Mouse (Mus musculus): ENCODE data around the gene Cux1.

Gene Cux1

DNA sequence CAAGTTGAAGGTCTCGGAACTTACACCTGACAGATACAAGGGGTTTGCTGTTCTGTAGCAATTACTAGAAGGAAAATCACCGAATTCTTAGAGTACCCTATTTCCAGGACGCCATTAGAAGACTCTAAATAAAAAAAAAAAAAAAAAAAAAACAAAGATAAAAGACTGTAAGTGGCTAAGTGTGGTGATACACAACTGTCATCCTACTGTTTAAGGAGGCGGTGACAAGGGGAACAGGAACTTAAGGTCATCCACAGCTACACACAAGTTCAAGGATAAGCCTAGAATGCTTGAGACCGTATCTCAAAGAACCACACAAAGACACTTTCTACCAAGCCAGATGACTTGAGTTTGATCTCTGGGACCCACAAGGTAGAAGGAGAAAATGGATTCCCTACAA is 56.7 kb downstream of the Cux1 start:
- peak; percentile 76 for DNase-seq (ENCODE audit: extremely low read depth, low read depth)

DNA sequence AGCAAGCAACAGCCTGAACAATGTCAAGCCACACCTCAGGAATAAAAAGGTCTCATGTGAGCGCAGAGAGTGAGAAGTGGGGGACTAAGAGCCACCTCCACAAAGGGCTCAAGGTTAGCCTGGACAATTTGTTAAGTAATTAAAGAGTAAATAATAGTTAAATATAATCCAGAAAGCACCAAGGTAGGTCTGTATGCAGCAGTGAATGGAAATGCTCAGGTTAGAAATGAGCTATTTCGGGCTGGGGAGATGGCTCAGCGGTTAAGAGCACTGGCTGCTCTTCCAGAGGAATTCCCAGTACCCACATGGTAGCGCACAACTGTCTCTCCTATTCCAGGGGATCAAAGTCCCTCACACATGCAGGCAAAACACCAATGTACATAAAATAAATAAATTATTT is 59.7 kb downstream of the Cux1 start:
- DNase-seq (ENCODE audit: extremely low read depth, low read depth): no peak

DNA sequence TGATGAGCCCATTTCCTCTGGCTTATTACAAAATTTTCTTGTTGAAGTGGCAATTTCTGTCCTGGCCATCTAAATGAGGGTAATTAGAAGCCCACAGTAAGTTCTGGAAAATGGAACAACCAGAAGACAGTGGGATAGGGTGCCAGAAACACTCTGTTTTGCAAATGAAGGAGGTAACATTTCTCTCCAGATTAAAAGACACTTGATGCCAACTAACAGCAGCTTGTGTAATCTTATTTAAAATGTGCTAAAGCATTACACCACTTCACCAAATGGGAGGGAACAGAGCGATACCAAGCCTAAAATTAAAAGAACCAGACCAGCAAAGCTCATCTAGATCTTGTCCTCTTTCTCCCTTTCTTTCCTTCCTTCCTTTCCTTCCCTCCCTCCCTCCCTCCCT is 61.0 kb downstream of the Cux1 start:
- DNase-seq (ENCODE audit: extremely low read depth, low read depth): no peak

DNA sequence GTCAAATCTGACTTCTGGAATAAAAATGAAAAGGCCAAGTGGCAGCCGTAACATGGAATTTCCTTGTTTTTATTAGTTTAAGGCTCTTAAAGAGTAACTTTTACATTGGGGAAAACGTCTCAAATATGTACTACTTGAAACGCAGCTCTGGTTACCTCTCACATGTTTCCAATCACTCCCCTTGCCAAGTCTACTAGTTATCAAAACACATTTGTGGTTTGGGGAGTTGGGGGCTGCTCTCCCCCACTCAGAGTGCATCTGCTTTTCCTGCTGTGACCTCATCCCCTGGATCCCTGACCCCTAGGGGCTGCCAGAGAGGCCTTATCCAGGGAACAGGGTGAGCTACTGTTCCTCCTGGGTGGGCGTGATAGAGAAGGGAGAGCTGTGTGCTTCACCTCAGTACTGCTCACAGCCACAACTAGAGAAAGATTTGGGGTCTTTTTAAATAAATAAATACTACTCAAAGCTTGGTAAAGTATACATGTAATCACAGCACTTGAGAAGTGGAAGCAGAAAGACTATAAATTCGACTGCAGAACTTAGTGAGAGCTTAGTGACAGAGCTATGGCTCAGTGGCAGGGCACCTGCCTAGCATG is 64.7 kb downstream of the Cux1 start:
- DNase-seq (ENCODE audit: extremely low read depth, low read depth): no peak

DNA sequence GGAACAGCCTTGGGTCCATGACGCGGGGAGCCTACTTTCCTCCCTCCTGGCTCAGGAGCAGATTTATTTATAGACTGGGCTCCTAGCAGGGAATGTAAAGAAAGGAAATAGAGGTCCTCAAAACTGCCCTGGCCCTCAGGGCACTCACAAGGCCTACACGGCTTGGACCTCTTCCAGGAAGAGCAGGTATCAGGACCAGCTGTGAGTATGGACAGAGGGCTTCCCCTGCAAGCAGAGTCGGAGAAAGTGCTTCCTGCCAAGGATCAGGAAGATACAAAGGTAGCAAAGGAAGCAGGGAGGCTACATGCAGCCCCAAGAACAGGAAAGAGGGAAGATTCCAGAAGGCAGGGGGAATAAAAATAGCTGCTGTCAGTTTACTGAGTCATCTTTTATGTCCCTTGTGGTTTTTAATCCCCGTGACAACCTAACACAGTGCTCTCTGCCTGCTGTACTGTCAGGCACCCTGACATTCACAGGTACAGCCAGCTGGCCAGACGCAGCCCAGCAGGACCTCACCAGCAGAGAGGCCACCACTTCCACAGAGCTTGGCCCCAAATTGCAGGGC is 66.9 kb downstream of the Cux1 start:
- no peak for DNase-seq (ENCODE audit: extremely low read depth, low read depth)

DNA sequence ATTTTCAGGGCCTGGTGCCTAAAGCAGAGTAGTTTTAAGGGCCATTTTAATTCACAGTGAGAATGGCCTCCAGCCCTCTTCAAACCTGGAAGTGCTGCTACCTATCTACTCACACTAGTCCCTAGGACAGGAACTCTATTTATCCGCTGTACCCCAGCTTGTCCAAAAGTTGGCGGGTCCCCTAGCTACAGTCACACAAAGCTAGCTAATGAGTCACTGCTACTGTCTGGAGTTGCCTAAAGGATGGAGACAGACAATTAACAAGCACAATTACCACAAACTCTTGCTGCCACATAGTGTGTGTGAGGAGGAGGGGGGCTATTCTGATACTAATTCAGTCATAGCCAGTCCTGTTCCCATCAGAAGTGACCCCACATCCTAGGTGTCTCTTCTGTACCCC is 68.0 kb downstream of the Cux1 start:
- DNase-seq (ENCODE audit: extremely low read depth, low read depth): no peak

DNA sequence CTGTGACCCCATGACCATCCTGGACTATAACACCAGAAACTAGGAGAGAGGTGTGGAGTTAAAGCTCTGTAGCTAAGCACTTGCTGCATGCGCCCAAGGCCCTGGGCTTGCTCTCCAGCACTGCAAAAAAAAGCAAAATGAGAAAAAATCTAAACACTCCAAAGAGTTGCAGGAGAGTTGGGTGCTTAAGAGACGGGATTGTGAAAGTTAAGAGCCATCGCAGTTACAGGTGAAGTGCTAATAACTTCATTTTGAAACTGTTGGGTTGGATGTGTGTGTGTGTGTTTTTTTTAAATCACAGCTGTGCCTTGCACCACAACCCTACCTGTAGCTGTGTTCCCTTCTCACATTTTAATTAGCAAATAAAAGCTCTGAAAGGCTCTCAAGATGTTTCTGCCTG is 68.5 kb downstream of the Cux1 start:
- DNase-seq (ENCODE audit: extremely low read depth, low read depth): no peak

DNA sequence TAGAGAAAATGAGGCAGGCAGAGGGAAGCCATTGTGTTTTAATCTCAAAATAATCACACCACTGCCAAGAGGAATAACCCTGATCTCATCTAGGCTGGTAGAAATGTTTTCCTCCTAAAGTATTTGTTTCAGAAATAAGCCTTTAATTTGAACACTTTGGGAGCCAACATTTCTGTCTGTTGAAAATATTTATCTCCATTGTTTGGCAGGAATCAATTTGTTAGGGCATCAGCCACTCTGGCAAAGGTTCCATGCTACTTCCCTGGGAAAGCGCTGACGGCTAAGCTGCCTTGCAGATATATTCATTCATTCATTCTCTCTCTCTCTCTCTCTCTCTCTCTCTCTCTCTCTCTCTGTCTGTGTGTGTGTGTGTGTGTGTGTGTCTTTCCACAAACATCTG is 70.0 kb downstream of the Cux1 start:
- no peak for DNase-seq (ENCODE audit: extremely low read depth, low read depth)

DNA sequence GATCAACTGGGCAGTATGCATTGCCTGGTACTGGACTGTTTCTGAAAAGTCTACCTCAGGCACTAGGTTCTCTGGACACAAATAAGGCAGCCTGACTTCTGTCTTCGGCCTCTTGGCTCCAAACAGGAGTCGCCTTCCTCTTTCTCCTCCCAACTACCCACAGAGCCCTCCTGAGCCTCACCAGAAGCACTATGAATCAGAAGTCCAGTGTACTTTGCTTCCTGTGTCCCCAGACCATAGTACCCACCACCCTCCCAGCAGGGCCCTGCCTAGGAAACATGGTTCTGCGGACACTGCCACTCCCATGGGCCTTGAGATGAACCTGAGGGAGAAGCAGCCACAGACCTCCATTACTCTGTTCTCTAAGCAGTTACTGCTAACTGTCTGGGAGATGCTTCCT is 71.7 kb downstream of the Cux1 start:
- no peak for DNase-seq (ENCODE audit: extremely low read depth, low read depth)

DNA sequence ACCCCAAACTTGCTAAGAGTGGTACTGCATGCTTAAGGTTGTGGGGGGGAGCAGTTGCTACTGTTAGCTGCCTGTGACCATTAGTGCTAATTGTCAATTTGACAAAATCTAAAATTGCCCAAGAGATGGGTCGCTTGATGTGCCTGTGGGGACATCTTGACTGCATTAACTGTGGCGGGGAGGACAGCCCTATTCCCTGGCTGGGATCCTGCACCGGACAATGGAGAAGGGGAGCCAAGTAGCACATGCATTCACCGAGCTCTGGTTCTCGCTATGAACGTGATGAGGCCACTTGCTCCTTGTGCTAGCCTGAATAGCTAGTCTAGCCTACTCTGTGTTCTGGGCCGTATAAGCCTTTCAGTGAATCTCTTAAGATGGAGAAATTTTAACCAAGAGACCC is 72.4 kb downstream of the Cux1 start:
- DNase-seq (ENCODE audit: extremely low read depth, low read depth): no peak

DNA sequence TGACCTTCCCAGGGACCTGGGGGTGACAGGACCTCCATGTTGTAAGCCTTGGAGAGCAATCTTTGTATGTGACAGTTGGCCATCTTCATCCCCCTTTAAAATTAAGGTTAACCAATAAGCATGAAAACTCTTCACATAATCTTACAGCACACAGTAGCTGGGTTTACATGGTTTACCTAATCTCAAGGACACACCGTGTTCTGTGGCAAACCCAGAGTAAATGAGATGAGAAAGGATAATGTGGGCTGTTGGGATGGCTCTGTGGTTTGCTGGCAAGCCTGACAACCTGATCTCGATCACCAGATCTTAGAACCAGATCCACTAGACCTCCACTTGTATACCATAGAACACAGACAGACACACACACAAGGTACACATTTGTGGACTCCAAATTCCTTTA is 73.0 kb downstream of the Cux1 start:
- DNase-seq (ENCODE audit: extremely low read depth, low read depth): no peak

DNA sequence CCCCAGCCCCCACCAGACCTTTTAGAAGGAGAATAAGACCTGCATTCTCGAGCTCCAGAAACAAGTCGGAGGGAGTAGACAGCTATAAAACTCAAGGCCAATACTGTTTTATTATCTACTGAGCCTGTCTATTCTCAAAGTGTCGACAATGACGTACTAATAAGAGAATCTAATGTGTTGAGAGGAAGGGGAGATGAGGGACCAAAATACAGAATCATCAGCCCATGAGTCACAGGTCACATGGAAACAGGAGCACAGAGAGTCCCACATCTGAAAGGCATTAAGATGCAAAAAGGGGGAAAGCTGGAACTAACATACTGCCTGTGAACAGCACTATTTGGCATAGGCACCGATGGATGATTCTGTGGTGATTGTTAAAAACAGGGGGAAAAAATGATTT is 77.8 kb downstream of the Cux1 start:
- no peak for DNase-seq (ENCODE audit: extremely low read depth, low read depth)

DNA sequence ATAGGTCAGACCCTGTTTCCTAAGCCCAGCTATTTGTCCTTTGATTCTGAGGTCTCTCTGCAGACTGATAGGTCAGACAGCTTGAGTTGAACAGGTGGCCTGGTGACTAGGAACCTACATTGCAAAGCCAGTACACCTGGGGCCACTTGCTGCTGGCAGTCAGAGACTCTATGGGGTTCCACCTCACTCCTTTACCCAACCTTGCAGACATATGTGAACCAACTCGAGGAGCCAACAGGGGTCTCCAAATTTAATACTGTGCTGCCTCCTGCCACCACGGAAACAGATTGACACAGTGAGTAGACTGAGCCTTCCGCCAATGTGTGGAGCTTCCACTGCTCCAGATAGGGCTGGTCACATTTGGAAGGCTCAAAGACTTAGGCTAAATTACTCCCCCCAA is 78.6 kb downstream of the Cux1 start:
- DNase-seq (ENCODE audit: extremely low read depth, low read depth): no peak

DNA sequence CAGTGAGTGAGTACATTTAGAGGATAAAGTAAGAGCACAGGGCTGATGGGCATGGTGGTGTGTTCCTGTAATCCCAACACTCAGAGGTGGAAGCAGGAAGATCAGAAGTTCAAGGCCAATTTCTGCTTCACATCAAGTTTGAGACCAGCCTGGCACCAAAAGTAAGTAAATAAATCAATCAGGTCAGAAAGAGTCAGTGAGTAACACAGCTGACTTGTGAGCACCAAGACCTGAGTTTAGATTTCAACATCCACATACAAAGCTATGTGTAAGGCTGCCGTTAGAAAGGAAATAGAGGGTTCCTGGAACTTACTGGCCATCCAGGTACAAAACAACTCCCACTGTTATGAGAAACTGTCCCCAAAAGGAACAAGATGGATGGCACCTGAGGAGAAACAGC is 79.1 kb downstream of the Cux1 start:
- no peak for DNase-seq (ENCODE audit: extremely low read depth, low read depth)

DNA sequence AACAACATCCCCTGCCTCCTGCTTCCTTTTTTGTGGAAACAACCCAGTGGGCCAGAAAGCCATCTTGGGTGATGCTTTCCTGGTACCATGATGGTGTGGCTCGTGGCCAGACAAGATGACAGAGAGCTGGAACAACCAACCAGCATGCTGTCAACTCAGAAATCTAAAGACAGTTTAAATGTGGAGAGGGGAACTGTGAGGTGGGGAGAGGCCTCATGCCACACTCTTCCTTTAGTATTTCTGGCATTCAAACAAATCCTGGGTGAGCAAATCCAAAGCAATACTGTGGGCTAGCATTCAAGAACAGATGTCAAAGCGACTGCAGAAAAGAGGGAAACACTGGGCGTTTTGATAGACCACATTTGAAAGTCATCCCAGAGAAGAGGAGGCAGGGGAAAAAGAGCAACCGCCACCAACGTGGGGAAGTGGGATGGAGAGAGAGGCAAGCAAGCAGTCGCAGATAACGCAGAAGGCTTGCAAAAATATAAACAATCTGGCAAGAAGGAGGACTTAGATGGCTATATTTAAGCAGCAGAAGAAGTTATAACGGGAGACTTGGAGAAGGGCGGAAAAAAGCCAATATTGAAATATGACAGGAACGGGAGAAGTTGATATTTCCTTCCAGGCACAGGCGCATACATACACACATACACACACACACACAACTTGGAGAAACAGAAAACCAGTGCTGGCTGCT is 79.7 kb downstream of the Cux1 start:
- DNase-seq (ENCODE audit: extremely low read depth, low read depth): no peak

DNA sequence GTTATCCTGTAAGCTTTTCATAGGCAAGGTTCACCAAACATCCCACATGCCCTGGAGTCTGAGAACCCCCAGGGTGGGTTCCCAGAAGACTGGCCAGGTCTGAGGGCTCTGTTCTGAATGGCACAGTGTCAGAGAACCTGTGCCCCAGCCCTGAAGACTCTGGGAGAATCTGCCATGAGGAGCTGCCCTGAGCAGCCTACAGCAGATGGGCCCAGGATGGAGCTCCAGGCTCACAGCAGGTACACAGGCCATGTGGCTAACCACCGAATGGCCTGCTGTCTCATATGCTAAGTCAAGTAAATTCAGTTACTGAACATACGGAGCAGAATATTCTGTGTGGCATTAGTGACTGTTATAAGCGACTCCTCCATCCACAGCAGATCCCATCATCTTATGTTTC is 80.9 kb downstream of the Cux1 start:
- no peak for DNase-seq (ENCODE audit: extremely low read depth, low read depth)

DNA sequence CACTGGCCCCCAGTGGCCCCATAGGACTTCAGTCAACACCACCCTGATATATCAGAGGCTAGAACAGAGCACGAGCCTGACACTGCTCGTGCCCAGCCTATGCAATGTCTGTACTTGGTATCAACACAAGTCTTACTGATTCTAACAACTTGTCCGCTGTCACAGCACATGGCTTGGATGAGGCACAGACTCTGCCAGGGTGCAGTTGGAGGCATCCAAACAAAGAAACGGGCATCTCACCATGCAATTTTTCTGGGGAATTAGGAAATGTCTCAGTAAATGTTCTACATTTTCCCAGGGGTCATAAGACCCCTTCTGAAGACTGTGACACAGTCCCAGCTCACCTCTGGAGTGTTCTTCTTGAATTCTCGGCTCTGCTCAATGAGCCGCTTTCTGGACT is 81.9 kb downstream of the Cux1 start:
- no peak for DNase-seq (ENCODE audit: extremely low read depth, low read depth)

DNA sequence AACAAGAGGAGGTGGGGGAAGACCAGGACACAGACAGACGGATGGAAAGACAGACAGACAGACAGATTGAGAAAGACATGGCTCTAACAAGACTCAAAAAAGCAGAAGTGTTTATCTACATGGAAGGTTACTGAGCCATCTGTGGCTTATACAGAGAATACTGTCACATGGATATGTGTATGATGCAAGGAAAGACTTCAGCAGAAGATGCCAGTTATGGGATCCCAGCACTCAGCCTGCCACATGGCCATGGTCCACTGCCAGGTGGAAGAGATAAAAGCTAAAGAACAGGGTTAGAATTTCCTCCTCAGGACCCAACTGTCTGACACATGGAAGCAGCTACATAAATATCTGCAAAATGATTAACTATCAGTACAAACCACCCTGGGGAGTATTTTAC is 84.9 kb downstream of the Cux1 start:
- DNase-seq (ENCODE audit: extremely low read depth, low read depth): peak; percentile 82

DNA sequence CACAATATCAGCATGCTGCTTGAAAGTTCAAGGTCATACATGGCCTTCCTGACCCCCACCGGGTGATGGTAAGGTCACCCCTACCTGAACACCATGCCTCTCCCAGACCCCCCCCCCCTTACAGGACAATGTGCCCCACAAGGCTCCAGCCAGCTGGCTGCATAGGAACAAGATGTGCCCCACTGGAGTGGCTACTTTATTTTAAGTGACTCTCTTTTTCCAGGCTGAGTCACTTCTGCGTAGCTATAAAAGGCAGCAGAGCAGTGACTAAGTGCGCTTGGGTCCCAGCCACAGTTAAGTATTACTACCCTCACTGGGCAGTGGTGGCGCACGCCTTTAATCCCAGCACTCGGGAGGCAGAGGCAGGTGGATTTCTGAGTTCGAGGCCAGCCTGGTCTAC is 86.7 kb downstream of the Cux1 start:
- DNase-seq (ENCODE audit: extremely low read depth, low read depth): no peak

DNA sequence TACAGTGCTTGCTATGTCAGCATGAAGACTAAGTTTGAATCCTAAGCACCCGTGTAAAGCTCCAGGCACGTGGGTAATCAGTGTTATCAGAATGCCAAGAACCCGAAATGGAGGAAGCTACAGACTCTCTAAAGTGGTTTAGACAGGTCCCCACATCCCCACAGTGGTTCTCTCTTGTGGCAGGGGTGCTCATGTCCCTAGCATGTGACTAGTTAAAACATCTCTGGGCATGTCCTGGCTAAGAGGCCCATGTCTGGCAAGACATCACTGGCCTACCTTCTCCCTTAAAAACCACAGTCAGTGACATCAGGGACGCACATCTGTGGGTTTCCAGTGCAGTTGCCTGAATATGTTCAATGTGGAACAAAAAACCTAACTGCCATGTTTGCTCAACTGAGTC is 87.5 kb downstream of the Cux1 start:
- DNase-seq (ENCODE audit: extremely low read depth, low read depth): no peak

DNA sequence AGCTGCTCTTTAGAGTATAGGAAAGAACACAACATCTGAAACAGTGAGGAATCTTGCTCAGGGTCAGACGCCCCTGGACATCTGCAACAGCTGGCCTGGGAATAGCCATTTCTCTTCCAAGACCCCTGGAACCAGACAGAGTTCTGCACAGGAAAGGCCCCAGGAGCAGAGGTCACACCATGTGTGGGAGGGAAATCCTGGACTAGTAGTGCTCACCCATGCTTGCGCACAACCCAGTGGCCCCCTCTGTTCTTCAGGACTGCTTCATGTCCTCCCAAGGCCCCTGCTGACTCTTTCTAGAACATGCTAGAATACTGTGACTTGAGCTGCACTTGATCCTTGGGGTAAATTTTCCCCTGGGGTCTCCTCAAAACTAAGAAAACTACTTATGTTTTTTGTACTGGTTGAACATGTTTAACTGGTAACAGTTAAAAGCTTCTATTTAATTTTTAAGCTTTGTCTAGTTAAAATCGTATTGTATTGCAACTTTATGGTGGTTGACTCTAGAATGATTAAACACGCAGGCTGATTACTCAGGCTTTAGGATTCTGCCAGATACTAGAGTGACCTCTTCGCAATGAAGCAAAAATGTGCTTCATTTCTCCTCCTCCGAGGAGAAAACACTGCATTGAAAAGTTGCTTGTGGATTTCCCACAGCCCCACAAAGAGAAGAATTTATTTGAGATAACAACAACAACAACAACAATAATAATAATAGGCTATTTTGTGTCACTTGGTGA is 88.1 kb downstream of the Cux1 start:
- no peak for DNase-seq (ENCODE audit: extremely low read depth, low read depth)

DNA sequence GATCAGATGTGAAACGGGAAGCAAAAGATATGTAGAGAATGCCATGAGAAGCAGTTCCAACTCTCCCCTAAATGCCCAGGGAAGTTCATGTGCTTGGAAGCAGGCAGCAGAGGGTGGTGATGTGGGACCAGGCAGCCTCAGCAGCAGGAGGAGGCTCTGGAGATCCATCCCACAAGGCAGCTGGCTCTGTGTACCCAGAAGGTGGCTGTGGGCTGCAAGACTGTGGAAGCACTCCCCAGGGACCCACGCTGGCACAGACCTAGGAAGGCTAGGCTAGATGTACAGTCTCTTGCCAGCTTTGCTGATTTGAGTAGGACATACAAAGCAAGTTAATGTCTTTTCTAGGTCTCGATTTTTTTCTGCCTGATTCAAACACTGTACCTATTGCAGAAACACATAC is 91.0 kb downstream of the Cux1 start:
- no peak for DNase-seq (ENCODE audit: extremely low read depth, low read depth)

DNA sequence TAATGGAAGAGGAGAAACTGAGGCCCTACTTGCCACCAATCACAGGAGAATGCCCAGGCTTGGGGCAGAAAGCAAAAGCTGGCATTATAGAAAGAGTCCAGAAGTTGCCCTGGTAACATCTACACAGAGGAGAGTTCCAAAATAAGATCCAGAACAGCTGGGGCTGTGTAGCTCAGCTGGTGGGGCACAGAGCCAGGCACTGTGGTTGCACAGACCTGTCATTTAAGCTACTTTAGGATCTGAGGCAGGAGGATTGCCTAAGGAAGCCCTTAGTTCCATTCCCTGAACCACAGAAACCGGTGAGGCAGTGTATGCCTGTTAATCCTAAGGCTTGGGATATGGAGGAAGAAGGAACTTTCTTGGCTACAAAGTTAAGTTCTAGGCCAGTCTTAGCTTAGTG is 92.1 kb downstream of the Cux1 start:
- DNase-seq (ENCODE audit: extremely low read depth, low read depth): no peak

Measured in MEL-GATA-1-ER (cell line).